Mouse (Mus musculus): ENCODE data around the gene Rpl26. TPM values are rescaled to one million over a fixed set of nuclear protein-coding genes. Genes with fewer than 3 reads are reported as not detected.

The Rpl26 gene
- polyA plus RNA-seq, 1 experiment from 2014 or later = 531 TPM

DNA sequence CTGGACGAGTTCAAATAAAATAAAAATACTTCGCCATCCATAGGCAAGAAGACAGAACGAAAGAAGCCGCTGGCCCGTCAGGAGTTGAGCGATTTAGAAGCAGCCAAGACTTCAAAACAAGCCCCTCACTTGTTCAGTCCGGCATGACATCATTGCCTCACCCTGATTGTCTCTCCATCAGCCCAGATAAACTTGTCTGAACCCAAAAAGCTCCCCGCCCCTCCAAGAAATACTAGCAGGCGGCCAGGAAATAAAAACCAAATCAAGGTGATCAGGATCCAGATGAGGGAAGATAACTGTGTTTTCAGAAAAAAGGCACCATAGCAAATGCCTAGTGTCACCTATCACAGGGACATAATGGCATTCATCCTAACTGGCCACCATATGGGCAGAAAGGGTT is 30.1 kb upstream of the Rpl26 start:
- Histone ChIP-seq H3K9ac (replicated peaks) (no peak overlapping the region), H3K27ac (ENCODE audit: low read depth) (peak overlapping the region; percentile 41; the same call in 1 of the 2 replicates), H3K36me3 (replicated peaks; ENCODE audit: insufficient read depth, low read length) (no peaks in the 10 kb centered on the region), H3K4me1 (ENCODE audit: insufficient read depth) (peaks cover 7% of the 10 kb centered on the region), H3K4me3 (ENCODE audit: low read depth, low read length) (no peak overlapping the region), H3K9me3 (ENCODE audit: low read length) (no peaks in the 10 kb centered on the region), H3K27me3 (ENCODE audit: insufficient read depth, low read length) (no peaks in the 10 kb centered on the region), H3K4me2 (ENCODE audit: low read depth, low read length) (0 out of 2 replicates have a peak overlapping the region, but pooled peaks have one; percentile 11)
- no peak for TF ChIP-seq CTCF (IDR thresholded peaks at IDR 0.05; ENCODE audit: low read depth)
- TF ChIP-seq EP300 (IDR thresholded peaks at IDR 0.05; ENCODE audit: low read depth) = no peak
- DNase-seq = no peak
- 76% methylated on average over 9 of the region's 9 CpGs for WGBS (ENCODE audit: insufficient replicate concordance)
- ATAC-seq = no peak

GRCm38 (mm10) chr11:68871748-68872147 is 29.6 kb upstream of the Rpl26 start, which contains the start of gene Ndel1:
TSS of gene Ndel1 (minus strand) at chr11:68871858.
- Histone ChIP-seq H3K4me2 (ENCODE audit: low read depth, low read length) (0 out of 2 replicates have a peak within 1 kb of the TSS, but pooled peaks have one; percentile 11), H3K27ac (ENCODE audit: low read depth) (peak within 1 kb of the TSS; percentile 41; the same call in 1 of the 2 replicates), H3K9me3 (ENCODE audit: low read length) (no peaks in the 10 kb centered on the region), H3K27me3 (ENCODE audit: insufficient read depth, low read length) (no peaks in the 10 kb centered on the region), H3K9ac (replicated peaks) (no peak within 1 kb of the TSS), H3K4me3 (ENCODE audit: low read depth, low read length) (no peak within 1 kb of the TSS), H3K36me3 (replicated peaks; ENCODE audit: insufficient read depth, low read length) (no peaks in the 10 kb centered on the region), H3K4me1 (ENCODE audit: insufficient read depth) (peaks cover 6% of the 10 kb centered on the region)
- ATAC-seq (peak; percentile 77), DNase-seq (peak; percentile 75)
- WGBS (ENCODE audit: insufficient replicate concordance) = 27% methylated on average over 6 of the region's 6 CpGs
- TF ChIP-seq EP300 (IDR thresholded peaks at IDR 0.05; ENCODE audit: low read depth) = peak; percentile 61
- TF ChIP-seq CTCF (IDR thresholded peaks at IDR 0.05; ENCODE audit: low read depth) = no peak

- Histone ChIP-seq H3K9ac (replicated peaks) (no peak overlapping the region), H3K4me1 (ENCODE audit: insufficient read depth) (no peaks in the 10 kb centered on the region; the same call in 1 of the 2 replicates), H3K27ac (ENCODE audit: low read depth) (no peak overlapping the region), H3K9me3 (ENCODE audit: low read length) (no peaks in the 10 kb centered on the region), H3K36me3 (replicated peaks; ENCODE audit: insufficient read depth, low read length) (no peaks in the 10 kb centered on the region), H3K27me3 (ENCODE audit: insufficient read depth, low read length) (no peaks in the 10 kb centered on the region), H3K4me3 (ENCODE audit: low read depth, low read length) (no peak overlapping the region), H3K4me2 (ENCODE audit: low read depth, low read length) (no peak overlapping the region)
- TF ChIP-seq EP300 (IDR thresholded peaks at IDR 0.05; ENCODE audit: low read depth) = no peak
- TF ChIP-seq CTCF (IDR thresholded peaks at IDR 0.05; ENCODE audit: low read depth) = peak; percentile 91
- peak; percentile 79 for DNase-seq
- 0% methylated on average over 2 of the region's 2 CpGs for WGBS (ENCODE audit: insufficient replicate concordance)
- ATAC-seq = peak; percentile 67; the same call in 1 of the 2 replicates
Measured at GRCm38 (mm10) chr11:68874841-68875240, 26.5 kb upstream of the Rpl26 start.

DNA sequence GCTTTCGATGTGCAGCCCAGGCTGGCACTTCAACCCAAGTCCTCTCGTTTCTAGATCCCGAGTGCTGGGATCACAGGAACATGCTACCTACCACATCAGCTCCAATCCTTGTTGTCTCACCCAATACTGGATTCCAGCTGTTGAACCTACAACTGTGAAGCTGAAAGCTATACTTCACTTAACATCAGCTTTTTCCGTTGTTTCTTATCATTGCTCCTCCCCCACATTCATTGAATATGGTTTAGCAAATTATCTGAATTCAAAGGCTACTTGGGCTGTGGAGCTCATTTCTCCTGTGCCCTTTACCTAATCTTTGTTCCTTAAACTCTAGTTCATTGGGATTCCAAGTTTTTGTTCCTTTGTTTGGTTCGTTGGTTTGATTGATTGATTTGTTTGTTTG is 22.6 kb upstream of the Rpl26 start:
- ATAC-seq = no peak
- DNase-seq = no peak
- Histone ChIP-seq H3K4me1 (ENCODE audit: insufficient read depth) (no peaks in the 10 kb centered on the region), H3K27ac (ENCODE audit: low read depth) (no peak overlapping the region), H3K36me3 (replicated peaks; ENCODE audit: insufficient read depth, low read length) (no peaks in the 10 kb centered on the region), H3K27me3 (ENCODE audit: insufficient read depth, low read length) (no peaks in the 10 kb centered on the region), H3K9me3 (ENCODE audit: low read length) (no peaks in the 10 kb centered on the region), H3K4me2 (ENCODE audit: low read depth, low read length) (no peak overlapping the region), H3K9ac (replicated peaks) (no peak overlapping the region), H3K4me3 (ENCODE audit: low read depth, low read length) (no peak overlapping the region)
- TF ChIP-seq CTCF (IDR thresholded peaks at IDR 0.05; ENCODE audit: low read depth) = no peak
- no peak for TF ChIP-seq EP300 (IDR thresholded peaks at IDR 0.05; ENCODE audit: low read depth)
- WGBS (ENCODE audit: insufficient replicate concordance) = 74% methylated on average over 5 of the region's 5 CpGs

GRCm38 (mm10) chr11:68882107-68882506 is 19.3 kb upstream of the Rpl26 start:
- ATAC-seq = no peak
- WGBS (ENCODE audit: insufficient replicate concordance) = 43% methylated on average over 14 of the region's 14 CpGs
- Histone ChIP-seq H3K36me3 (replicated peaks; ENCODE audit: insufficient read depth, low read length) (no peaks in the 10 kb centered on the region), H3K27ac (ENCODE audit: low read depth) (no peak overlapping the region), H3K27me3 (ENCODE audit: insufficient read depth, low read length) (no peaks in the 10 kb centered on the region), H3K4me1 (ENCODE audit: insufficient read depth) (peaks cover 4% of the 10 kb centered on the region; the same call in 1 of the 2 replicates), H3K9me3 (ENCODE audit: low read length) (no peaks in the 10 kb centered on the region), H3K9ac (replicated peaks) (no peak overlapping the region), H3K4me3 (ENCODE audit: low read depth, low read length) (no peak overlapping the region), H3K4me2 (ENCODE audit: low read depth, low read length) (no peak overlapping the region)
- no peak for DNase-seq
- TF ChIP-seq EP300 (IDR thresholded peaks at IDR 0.05; ENCODE audit: low read depth) (no peak), CTCF (IDR thresholded peaks at IDR 0.05; ENCODE audit: low read depth) (no peak)

GRCm38 (mm10) chr11:68883843-68884242 is 17.5 kb upstream of the Rpl26 start:
- ATAC-seq (no peak), DNase-seq (no peak)
- Histone ChIP-seq H3K27ac (ENCODE audit: low read depth) (no peak overlapping the region), H3K9ac (replicated peaks) (no peak overlapping the region), H3K4me3 (ENCODE audit: low read depth, low read length) (no peak overlapping the region), H3K27me3 (ENCODE audit: insufficient read depth, low read length) (no peaks in the 10 kb centered on the region), H3K36me3 (replicated peaks; ENCODE audit: insufficient read depth, low read length) (no peaks in the 10 kb centered on the region), H3K4me2 (ENCODE audit: low read depth, low read length) (no peak overlapping the region), H3K4me1 (ENCODE audit: insufficient read depth) (peaks cover 4% of the 10 kb centered on the region; the same call in 1 of the 2 replicates), H3K9me3 (ENCODE audit: low read length) (no peaks in the 10 kb centered on the region)
- no peak for TF ChIP-seq EP300 (IDR thresholded peaks at IDR 0.05; ENCODE audit: low read depth)
- no peak for TF ChIP-seq CTCF (IDR thresholded peaks at IDR 0.05; ENCODE audit: low read depth)
- WGBS (ENCODE audit: insufficient replicate concordance) = 81% methylated on average over 2 of the region's 2 CpGs

Measured in liver, postnatal 0 days (tissue).